Mouse (Mus musculus): ENCODE data around the gene Cdc42.

Gene Cdc42

GRCm38 (mm10) chr4:137357517-137358254 lies at the start of gene Cdc42:
TSS of gene Cdc42 (minus strand) at chr4:137357720.
- peak; percentile 97 for DNase-seq (ENCODE audit: low spot score)

GRCm38 (mm10) chr4:137405571-137405970 lies 48.1 kb upstream of the Cdc42 start:
- no peak for DNase-seq (ENCODE audit: low spot score)

DNA sequence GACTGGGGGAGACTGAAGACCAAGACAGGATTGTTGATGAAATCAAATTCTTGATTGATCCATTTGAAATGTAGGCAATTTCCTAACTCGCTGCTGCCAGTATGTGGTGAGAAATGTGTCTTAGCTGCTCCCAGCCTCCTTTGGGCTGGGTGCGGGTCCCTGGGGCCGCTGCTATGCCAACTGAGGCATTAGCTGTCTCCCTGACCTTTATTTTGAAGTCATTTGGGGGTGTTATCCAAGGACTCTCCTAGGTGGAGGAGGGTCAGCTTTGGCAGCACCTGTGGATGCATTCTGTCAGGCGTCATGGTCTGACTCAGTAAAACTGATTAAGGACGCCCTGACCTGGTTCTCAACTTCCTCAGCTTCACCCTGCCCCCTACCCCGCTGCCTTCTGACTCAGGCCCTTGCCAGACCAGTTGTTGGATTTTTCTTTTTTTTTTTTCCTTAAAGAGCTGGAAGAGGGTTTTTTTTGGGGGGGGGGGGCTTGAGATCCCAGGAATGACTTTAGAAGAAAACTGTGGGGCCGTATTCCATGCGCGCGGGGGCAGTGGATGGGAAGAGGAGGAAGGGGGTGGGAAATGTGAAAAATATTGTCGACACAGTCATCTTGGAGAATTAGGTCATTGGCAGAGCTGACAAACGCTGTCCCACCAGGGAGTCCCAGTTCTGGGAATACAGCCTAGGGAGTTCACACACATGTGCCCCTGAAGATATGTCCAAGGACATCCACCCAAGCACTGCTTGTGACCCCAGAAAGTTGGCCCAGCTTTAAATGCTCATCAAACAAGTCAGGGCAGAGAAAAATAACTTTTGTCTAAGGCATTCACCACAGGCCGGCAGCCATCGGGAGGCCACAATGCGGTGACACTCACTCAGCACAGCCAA lies 39.4 kb upstream of the Cdc42 start:
- no peak for DNase-seq (ENCODE audit: low spot score)

DNA sequence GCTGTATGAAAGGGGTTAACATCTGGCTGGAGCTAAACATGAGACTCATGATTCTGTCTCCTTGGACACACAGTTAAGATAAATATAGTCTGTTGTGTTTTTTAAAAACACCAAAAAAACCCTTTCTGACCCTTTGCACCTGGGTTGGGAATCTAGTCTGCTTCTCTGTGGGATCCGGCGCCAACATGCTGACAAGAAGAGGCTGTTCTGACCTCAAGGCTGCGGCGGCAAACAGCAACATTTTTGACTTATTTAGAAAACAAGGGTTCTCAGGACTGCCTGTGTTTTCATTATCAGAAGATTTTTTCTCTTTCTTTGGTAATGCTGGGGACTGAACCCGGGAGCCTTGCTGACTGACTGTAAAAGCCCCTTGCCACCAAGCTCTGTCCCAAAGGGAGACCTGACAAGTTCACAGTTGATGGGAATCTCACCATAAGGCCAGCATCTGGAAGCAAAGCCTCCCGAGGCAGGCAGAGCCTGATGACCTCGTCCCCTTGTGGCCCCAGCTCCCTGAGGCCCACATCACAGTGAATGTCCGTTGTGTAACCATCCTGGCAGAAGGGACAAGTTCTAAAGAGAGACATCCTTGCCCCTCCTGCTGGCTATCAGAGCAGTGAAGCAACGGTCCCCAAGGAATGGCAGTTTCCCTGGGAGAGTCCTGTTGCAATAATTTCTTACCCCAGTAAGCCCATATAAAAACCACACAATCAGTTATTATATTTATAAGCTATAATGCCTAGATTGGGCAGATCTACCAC lies 36.0 kb upstream of the Cdc42 start:
- DNase-seq (ENCODE audit: low spot score), result no peak

DNA sequence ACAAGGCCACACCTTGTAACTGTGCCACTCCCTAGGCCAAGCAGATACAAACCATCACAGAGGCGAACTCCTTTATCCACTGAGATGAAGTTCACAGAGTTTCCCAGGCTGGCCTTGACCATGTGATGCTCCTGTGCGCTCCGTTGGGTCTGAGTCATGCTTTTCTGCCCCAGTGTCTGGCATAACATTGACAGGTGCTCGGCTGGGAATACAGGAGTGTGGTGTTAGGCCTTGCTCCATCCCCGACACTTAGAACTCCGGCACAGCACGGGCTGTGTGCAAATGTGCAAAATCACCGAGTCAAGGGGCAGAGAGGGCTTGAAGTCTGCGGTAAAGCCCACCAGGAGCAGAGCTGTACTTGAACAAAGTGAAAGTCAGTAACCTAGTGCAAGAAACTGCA lies 35.4 kb upstream of the Cdc42 start:
- no peak for DNase-seq (ENCODE audit: low spot score)

DNA sequence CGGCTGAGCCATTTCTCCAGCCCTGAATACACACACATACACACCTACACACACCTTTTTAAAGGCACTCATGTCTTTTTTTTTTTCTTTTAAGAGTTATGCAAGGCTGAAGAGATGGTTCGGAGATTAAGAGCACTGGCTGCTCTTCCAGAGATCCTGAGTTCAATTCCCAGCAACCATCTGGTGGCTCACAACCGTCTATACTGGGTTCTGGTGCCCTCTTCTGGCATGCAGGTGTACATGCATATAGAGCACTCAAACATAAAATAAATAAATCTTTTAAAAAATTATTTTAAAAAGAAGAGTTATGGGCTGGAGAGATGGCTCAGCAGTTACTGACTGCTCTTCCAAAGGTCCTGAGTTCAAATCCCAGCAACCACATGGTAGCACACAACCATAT lies 33.8 kb upstream of the Cdc42 start:
- no peak for DNase-seq (ENCODE audit: low spot score)

GRCm38 (mm10) chr4:137390196-137390595 lies 32.7 kb upstream of the Cdc42 start:
- no peak for DNase-seq (ENCODE audit: low spot score)

- DNase-seq (ENCODE audit: low spot score), result peak; percentile 34
Observed at GRCm38 (mm10) chr4:137388983-137389382, 31.5 kb upstream of the Cdc42 start.

DNA sequence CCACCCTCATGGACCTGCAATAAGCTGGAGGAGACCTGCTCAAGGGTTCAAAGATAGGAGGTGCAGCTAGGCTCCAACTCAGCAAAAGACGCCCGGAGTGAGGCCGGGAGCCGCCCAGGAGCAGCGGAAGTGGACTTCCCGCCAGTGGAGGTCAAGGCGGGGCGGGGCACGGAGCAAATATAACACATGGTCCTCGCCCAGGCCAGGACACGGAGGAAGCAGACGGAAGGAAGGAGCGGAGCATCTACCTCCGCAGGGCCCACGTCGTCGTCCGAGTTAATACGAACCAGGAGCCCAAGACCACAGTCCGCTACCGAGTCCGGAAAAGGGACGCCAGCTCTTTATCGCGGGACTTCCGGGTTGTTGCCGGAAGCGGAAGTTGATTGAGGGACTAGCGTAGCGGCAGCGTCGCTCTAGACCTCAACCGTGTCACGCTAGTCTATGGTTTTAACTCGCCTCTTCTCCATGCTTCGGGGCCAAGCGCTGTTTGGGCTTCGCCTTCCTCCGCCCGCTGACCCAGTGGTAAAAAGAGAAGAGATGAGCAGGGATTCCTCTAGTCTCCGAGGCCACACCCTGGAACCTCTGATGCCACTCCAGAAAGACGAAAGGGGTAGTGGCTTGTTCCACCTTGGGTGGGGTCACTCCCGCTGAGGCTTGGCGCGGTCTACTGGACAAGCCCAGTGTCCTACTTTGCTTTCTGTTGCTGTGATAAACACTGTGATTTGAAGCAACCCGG lies 30.7 kb upstream of the Cdc42 start:
- peak; percentile 97 for DNase-seq (ENCODE audit: low spot score)

- DNase-seq (ENCODE audit: low spot score), result no peak
Observed at GRCm38 (mm10) chr4:137387482-137388058, 30.1 kb upstream of the Cdc42 start.

DNA sequence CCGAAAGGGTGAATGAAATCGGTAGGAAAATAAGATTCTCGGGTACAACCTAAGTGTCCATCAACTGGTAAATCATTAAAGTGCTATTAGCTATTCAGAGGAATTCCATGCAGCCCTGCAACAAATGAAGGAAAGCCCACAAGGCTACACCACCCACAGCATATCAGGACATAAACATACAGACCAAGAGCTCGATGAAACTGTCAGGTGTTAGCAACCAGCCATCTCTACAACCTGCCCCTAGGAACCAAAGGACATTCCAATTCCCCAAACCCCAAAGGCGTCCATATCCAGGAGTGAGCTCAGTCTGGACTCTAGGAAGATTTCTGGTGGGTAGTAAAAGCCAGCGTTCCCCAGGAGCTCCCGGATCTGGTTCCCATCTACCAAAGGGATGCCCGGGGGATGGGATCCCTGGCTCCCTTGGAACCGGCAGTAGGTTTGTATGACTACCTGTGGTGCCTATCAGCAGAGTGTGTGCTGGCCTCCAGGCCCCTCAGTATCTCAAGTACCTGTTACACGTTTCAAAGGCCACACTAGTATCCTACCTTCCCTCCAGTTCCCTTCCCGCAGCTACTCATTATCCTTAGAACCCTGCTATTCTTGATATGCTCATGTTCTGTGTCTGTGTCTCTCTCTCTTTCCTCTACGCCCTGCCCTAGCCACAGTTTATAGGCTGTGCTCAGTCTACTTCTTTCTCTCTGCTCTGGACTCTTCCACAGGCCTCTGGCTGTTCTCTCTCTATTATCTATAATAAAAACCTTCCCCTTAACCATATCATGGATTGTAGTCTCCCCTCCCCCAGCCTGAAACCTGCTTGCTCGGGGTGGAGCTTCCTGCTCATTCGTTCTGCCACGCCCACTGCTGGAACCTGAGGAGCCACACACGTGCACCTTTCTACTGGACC lies 23.4 kb upstream of the Cdc42 start:
- DNase-seq (ENCODE audit: low spot score), result no peak

DNA sequence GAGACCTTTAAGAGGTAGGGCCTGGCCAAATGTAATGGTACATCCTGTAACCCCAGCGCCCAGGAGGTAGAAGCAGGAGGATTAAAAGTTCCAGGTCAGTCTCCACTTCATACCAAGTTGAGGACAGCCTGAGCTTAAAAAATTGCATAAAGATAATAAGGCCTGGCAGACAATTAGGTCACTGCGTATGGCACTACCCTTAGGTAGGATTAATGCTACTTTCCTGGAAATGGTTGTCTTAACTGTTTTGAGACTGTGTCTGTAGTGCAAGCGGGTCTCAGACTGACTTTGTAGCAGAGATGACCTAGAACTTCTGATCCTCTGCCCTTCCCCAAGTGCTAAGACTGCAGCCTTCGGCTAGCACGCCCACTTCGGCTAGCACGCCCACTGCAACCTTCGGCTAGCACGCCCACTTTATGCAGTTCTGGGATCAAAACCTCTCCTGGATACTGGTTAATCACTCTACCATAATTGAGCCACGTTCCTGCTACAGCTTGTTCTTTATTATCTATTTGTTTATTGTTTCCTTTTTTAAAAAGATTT lies 22.3 kb upstream of the Cdc42 start:
- DNase-seq (ENCODE audit: low spot score), result no peak

DNA sequence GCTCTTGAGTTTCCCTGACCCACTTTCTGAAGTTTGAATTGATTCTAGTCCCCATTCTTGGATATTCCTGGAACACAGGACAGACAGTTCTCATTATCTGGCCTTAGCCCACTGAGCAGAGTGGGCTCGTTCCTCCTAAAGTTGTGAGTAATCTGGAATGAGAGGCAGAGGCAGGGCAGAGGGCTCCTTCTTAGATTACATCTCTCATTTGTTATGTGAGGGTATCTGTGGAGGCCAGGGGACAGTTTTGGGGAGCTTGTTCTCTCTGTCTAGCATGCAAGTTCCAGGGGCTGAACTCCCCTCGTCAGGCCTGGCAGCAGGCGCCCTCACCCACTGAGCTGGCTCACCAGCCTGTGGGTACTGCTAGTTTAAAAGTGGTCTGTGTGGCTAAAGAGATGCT lies 21.6 kb upstream of the Cdc42 start:
- no peak for DNase-seq (ENCODE audit: low spot score)

GRCm38 (mm10) chr4:137377526-137378304 lies 20.2 kb upstream of the Cdc42 start:
- no peak for DNase-seq (ENCODE audit: low spot score)

GRCm38 (mm10) chr4:137376778-137377177 lies 19.3 kb upstream of the Cdc42 start:
- no peak for DNase-seq (ENCODE audit: low spot score)

DNA sequence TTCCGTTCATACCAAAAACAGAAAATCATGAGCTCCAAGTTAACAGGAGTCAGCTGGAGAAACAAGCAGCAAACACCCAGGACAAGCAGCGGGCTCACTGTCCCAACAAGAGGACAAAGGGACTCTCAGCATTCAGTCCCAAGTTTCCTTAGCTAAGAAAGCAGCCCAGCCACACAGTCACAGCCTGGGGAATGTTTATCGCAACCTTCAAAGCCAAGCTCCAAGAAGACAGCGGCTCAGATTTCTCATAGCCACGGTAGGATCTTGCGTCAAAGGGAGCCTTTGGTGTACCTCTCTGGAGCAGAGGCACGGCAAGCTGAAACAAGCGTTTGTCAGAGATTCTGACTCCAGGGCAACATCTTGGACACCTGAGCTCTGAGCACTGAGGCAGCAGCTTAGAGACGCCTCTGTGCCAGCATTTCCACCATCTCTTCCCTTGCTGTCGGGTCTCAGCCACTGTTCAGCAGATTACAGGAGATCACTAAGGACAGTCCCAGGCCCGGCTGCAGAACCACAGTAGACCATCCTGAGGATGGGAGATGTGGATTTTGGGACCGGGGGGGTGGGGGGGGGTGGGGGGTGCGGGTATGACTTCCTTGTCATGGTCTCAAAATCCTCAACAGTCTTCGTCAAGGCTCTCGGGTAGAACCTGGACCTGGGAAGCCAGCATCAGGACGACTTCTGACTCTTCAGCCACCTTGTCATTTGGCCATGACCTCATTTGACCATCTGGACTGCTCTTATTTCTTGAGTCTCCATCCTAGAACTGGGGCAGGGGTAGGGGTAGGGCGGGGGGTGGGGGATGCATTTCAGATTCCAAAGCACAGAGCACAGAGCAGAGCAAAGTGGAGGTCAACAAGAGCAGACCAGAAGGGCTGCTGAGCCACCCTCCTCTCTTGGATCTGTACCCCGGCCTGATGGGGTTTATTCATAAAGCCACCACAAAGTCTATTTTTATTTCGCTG lies 18.1 kb upstream of the Cdc42 start:
- peak; percentile 76 for DNase-seq (ENCODE audit: low spot score)

- no peak for DNase-seq (ENCODE audit: low spot score)
Observed at GRCm38 (mm10) chr4:137373711-137374110, 16.2 kb upstream of the Cdc42 start.

Data from embryo, embryonic 10.5 days (tissue).